Mouse (Mus musculus) spleen, adult 2 months (tissue): ENCODE data around the gene Arf6.

Experiments used
- CTCF ChIP-seq: fragments of 200-500 bp; IDR thresholded peaks from 2 replicates; pipeline ENCODE4 v1.5.1; 2011; ENCODE audit warnings: mild to moderate bottlenecking, inconsistent platforms; ENCODE audit not compliant: insufficient read depth, insufficient read length, insufficient replicate concordance; ENCODE audit errors: extremely low read depth
- POLR2A ChIP-seq: fragments of 200-500 bp; IDR thresholded peaks from 2 replicates; pipeline ENCODE4 v1.6.1; 2011; ENCODE audit warnings: low read depth, low read length, inconsistent platforms

GRCm38 (mm10) chr12:69377188-69377587 is 5.2 kb downstream of the Arf6 start:
- TF ChIP-seq CTCF = no peak
- no peak for TF ChIP-seq POLR2A
